Mouse (Mus musculus): Measurements from ENCODE around the gene Tescl.

Gene Tescl

DNA sequence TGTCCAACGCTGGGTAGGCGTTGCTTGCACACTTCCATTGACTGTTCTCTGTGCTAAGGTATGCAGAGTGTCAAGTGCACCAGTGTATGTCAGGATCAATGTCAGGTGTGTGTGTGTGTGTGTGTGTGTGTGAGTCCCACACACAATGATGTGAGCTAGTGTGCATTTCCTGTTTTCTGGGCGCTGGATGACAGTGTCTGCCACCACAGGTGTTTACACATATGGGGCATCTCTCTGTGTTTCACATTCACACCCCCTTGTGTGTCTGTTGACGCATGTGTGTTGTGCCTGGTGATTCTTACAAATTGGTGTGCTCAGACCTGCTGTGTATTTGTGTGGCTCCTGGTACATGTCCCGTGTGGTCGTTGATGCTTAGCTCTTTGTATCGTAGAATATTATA is 35.2 kb upstream of the Tescl start:
- TF ChIP-seq GATA4 (IDR thresholded peaks at IDR 0.05; ENCODE audit: insufficient replicate concordance, low read length): no peak

DNA sequence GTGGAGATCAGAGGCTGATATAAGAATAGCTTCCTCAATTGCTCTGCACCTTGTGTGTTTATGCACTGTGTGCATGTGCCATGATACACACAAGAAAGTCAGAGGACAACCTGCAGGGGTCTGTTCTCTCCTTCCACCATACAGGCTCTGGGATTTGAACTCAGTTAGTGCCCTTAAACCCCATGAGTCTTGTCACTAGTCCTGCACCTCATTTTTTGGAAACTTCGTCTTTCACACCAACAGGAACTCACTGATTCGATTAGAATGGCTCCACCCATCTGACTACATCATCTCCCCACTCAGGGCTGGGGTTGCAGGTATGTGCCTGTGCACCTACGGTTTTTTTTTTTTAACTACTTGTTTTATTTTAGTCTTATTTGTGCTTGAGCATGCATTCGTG is 34.5 kb upstream of the Tescl start:
- no peak for TF ChIP-seq GATA4 (IDR thresholded peaks at IDR 0.05; ENCODE audit: insufficient replicate concordance, low read length)

- TF ChIP-seq GATA4 (IDR thresholded peaks at IDR 0.05; ENCODE audit: insufficient replicate concordance, low read length): no peak
These were observed 33.2 kb upstream of the Tescl start for GRCm38 (mm10) chr7:24366716-24367632.

GRCm38 (mm10) chr7:24365258-24366014 is 31.7 kb upstream of the Tescl start:
- no peak for TF ChIP-seq GATA4 (IDR thresholded peaks at IDR 0.05; ENCODE audit: insufficient replicate concordance, low read length)

DNA sequence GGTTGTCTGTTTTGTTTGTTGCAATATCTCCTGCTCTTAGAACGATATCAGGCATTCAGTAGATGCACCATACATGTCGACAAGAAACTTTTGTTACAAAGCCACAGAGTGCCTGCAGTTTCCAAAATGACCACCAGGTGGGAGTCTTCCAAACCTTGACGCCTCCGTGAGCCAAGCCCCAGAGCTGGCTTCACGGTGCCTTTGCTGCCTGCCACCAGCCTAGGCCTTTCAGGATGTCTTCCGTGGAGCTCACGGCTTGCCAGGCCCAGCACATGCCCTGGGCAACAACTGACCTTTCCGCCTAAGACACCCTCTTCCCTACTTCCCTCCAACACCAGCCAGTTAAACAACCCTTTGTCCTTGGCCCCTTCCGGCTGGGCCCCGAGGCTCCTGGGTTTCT is 31.1 kb upstream of the Tescl start:
- TF ChIP-seq GATA4 (IDR thresholded peaks at IDR 0.05; ENCODE audit: insufficient replicate concordance, low read length): no peak

DNA sequence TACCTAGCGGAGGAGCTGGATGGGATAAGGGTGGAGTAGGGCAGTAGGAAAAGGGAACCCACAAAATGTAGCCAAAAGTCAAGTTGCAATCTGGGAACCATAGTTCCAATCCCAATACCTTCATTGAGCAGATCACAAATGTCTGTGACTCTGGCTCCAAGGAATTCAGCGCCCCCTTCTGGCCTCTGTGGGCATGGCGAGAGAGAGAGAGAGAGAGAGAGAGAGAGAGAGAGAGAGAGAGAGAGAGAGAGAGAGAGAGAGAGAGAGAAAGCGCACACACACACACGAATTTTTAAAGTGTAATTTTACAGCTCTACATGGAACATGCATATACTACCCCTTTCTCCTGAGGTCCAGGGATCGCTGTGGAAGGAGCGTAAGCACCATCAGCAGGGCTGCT is 29.5 kb upstream of the Tescl start:
- TF ChIP-seq GATA4 (IDR thresholded peaks at IDR 0.05; ENCODE audit: insufficient replicate concordance, low read length): no peak

DNA sequence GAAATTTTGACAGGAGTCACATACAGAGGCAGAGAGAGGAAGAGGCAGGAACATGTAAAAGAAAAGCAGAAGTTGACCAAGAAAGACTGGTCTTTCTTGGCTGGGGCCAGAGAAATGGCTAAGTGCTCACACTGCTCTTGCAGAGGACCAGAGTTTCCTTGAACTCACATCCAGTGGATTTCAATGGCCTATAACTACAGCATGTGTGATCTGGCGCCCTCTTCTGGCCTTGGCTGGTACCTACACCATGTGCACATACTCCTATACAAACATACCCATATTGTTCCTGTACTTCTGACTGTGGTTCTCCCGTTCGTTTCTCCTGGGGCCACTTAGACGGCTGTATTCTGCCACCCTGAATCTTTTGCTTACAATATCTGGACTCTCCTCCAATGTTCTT is 27.3 kb upstream of the Tescl start:
- TF ChIP-seq GATA4 (IDR thresholded peaks at IDR 0.05; ENCODE audit: insufficient replicate concordance, low read length): no peak

- TF ChIP-seq GATA4 (IDR thresholded peaks at IDR 0.05; ENCODE audit: insufficient replicate concordance, low read length): no peak
These were observed 25.5 kb upstream of the Tescl start for GRCm38 (mm10) chr7:24359269-24359668.

DNA sequence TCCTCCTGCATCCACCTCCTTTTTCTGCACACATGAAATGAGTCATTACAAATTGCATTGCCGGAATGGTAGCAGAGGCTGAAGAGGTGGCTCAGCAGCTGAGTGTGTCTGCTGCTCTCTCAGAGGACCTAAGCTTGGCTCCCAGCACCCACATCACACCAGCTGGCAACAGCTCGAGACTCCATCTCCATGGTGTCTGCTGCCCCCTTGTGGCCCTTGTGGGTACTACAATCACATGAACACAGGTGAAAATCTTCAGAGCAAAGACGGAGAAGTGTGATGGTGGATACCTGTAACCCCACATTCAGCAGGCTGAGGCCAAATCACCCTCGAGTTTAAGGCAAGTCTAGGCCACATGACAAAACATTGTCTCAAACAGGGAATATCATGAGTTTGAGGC is 24.2 kb upstream of the Tescl start:
- no peak for TF ChIP-seq GATA4 (IDR thresholded peaks at IDR 0.05; ENCODE audit: insufficient replicate concordance, low read length)

DNA sequence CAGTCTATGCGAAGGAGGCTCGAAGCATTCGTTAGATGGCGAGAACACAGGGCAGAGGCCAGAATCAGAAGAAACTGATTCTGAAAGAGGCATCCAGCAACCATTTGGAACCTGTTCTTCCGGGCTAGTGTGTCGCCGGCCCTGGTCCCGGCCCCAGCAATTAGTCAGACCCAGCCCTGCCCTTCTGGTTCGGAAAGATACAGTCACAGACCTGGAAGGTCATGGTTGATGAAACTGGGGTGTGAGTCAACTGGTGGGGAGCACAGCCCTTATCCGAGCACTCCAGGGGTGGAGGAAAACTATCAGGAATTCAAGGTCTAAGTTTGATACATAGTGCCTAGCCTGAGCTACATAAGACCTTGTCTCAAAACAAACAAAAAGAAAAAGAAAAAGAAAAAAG is 22.3 kb upstream of the Tescl start:
- no peak for TF ChIP-seq GATA4 (IDR thresholded peaks at IDR 0.05; ENCODE audit: insufficient replicate concordance, low read length)

DNA sequence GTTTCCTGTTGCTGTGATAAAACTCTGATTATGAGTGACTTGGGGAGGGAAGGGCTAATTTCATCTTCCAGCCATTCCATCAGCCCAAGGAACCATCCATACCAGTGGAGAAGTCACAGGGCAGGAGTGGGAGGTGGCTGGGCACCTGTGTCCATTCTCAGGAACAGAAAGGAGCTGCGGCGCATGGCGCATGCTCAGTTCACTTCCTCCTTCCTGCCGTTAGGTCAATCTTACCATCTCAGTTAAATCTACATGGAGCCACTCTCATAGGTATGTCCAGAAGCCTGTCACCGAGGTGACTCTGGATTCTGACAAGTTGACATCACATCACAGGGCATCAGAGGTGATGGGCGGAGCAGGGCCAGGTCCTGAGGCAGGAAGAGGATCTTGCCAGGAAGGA is 21.9 kb upstream of the Tescl start:
- TF ChIP-seq GATA4 (IDR thresholded peaks at IDR 0.05; ENCODE audit: insufficient replicate concordance, low read length): no peak

- no peak for TF ChIP-seq GATA4 (IDR thresholded peaks at IDR 0.05; ENCODE audit: insufficient replicate concordance, low read length)
These were observed 15.2 kb upstream of the Tescl start, which contains the start of gene Lypd5 for GRCm38 (mm10) chr7:24348896-24349295. Gene Lypd5 (plus strand): TSS chr7:24349196.

GRCm38 (mm10) chr7:24346444-24346843 is 12.7 kb upstream of the Tescl start:
- no peak for TF ChIP-seq GATA4 (IDR thresholded peaks at IDR 0.05; ENCODE audit: insufficient replicate concordance, low read length)

- TF ChIP-seq GATA4 (IDR thresholded peaks at IDR 0.05; ENCODE audit: insufficient replicate concordance, low read length): no peak
These were observed 10.1 kb upstream of the Tescl start for GRCm38 (mm10) chr7:24343701-24344272.

DNA sequence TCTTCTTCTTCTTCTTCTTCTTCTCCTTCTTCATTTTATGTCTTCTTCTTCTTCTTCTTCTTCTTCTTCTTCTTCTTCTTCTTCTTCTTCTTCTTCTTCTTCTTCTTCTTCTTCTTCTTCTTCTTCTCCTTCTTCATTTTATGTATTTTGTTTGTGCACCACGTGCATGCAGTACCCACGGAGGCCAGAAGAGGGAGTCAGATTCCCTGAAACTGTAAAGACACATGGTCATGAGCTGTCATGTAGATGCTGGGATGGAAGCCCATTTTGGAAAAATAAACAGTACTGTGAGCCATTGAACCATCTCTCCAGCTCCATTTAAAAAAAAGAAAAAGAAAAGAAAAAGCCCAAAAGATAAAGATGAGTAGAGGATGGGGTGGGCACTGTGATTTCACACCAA is 4.5 kb upstream of the Tescl start:
- TF ChIP-seq GATA4 (IDR thresholded peaks at IDR 0.05; ENCODE audit: insufficient replicate concordance, low read length): no peak

All from liver, adult (tissue).